Mouse (Mus musculus): ENCODE results near the gene Dusp16.

Gene Dusp16

GRCm38 (mm10) chr6:134668519-134668918 lies 123.9 kb downstream of the Dusp16 start:
- no peak for TF ChIP-seq GATA4 (IDR thresholded peaks at IDR 0.05; ENCODE audit: insufficient replicate concordance, low read length)

- no peak for TF ChIP-seq GATA4 (IDR thresholded peaks at IDR 0.05; ENCODE audit: insufficient replicate concordance, low read length)
Observed at GRCm38 (mm10) chr6:134665817-134666216, 126.6 kb downstream of the Dusp16 start.
